Mouse (Mus musculus) MEL (cell line): ENCODE results near the gene Dusp6. TPM values are rescaled to one million over a fixed set of nuclear protein-coding genes. Genes with fewer than 3 reads are reported as not detected.
"Not testable (repeated sequence)": the region's sequence is repeated elsewhere in the genome, so short reads cannot be mapped to it uniquely, and the experiment has no call there.

ENCODE experiments used
- DNase-seq: peaks from one replicate; pipeline ENCODE4 v3.0.0; 2011; ENCODE audit warnings: low read depth, low spot score
- H3K27ac ChIP-seq: 2 replicates; pipeline ENCODE4 v1.5.1; 2012; ENCODE audit warnings: low read depth, mild to moderate bottlenecking, control low read depth, low read length, moderate library complexity; ENCODE audit not compliant: control insufficient read depth
- H3K27me3 ChIP-seq, 2 experiments: fragments of 150-350 bp in 1 of 2; sonication (generic) in 1 of 2; 2 replicates each; pipeline ENCODE4 v1.6.1; 2012; ENCODE audit warnings: low read length in 2 of 2, mild to moderate bottlenecking in 2 of 2, improper control_type of control experiment in 1 of 2, moderate library complexity in 1 of 2; ENCODE audit not compliant: insufficient read depth in 2 of 2, control insufficient read depth in 1 of 2
- H3K36me3 ChIP-seq, 2 experiments: 2 replicates each; pipeline ENCODE4 v1.6.1; 2012 to 2014; ENCODE audit warnings: low read length in 2 of 2, improper control_type of control experiment in 1 of 2, inconsistent platforms in 1 of 2, mild to moderate bottlenecking in 1 of 2; ENCODE audit not compliant: insufficient read depth in 2 of 2, control insufficient read depth in 1 of 2
- H3K4me1 ChIP-seq, 2 experiments: fragments of 150-350 bp in 1 of 2; sonication (generic) in 1 of 2; 2 replicates each; pipeline ENCODE4 v1.6.1; 2012; ENCODE audit warnings: low read length in 2 of 2, improper control_type of control experiment in 1 of 2, mild to moderate bottlenecking in 1 of 2; ENCODE audit not compliant: insufficient read depth in 2 of 2, control insufficient read depth in 1 of 2
- H3K4me3 ChIP-seq, 2 experiments: fragments of 150-350 bp in 1 of 2; sonication (generic) in 1 of 2; 2 replicates each; pipeline ENCODE4 v1.5.1; 2012; ENCODE audit warnings: low read depth in 2 of 2, low read length in 2 of 2, mild to moderate bottlenecking in 2 of 2, moderate library complexity in 2 of 2, control low read depth in 1 of 2, improper control_type of control experiment in 1 of 2; ENCODE audit not compliant: control insufficient read depth in 1 of 2, insufficient read depth in 1 of 2
- H3K79me2 ChIP-seq: 2 replicates; pipeline ENCODE4 v1.6.1; 2012; ENCODE audit warnings: mild to moderate bottlenecking, low read length, moderate library complexity; ENCODE audit not compliant: control insufficient read depth, poor library complexity, insufficient read depth
- H3K9ac ChIP-seq: 2 replicates; pipeline ENCODE4 v1.6.1; 2012; ENCODE audit warnings: low read depth, mild to moderate bottlenecking, control low read depth, low read length, moderate library complexity; ENCODE audit not compliant: control insufficient read depth, poor library complexity, severe bottlenecking
- H3K9me3 ChIP-seq: fragments of 150-350 bp; sonication (generic); replicated peaks from 2 replicates; pipeline ENCODE4 v1.6.1; 2012; ENCODE audit warnings: mild to moderate bottlenecking, low read length, improper control_type of control experiment, moderate library complexity; ENCODE audit not compliant: insufficient read depth
- BHLHE40 ChIP-seq: IDR thresholded peaks from 2 replicates; pipeline ENCODE4 v1.6.1; 2012; ENCODE audit warnings: low read depth, mild to moderate bottlenecking, inconsistent platforms, low read length, improper control_type of control experiment, borderline replicate concordance
- ETS1 ChIP-seq: IDR thresholded peaks from 2 replicates; pipeline ENCODE4 v1.6.1; 2012; ENCODE audit warnings: low read depth, mild to moderate bottlenecking, inconsistent platforms, low read length, improper control_type of control experiment, moderate library complexity
- GABPA ChIP-seq: IDR thresholded peaks from 2 replicates; pipeline ENCODE4 v1.6.1; 2012; ENCODE audit warnings: low read depth, mild to moderate bottlenecking, inconsistent platforms, low read length, improper control_type of control experiment, moderate library complexity
- MEF2A ChIP-seq: IDR thresholded peaks from 2 replicates; pipeline ENCODE4 v1.6.1; 2014; ENCODE audit warnings: low read depth, mild to moderate bottlenecking, inconsistent platforms, low read length, improper control_type of control experiment; ENCODE audit not compliant: poor library complexity, insufficient replicate concordance, severe bottlenecking; ENCODE audit errors: extremely low read depth
- MYB ChIP-seq: IDR thresholded peaks from 2 replicates; pipeline ENCODE4 v1.6.1; 2011; ENCODE audit warnings: mild to moderate bottlenecking, low read depth, low read length, improper control_type of control experiment
- NELFE ChIP-seq: IDR thresholded peaks from 2 replicates; pipeline ENCODE4 v1.6.1; 2011; ENCODE audit warnings: low read depth, low read length, improper control_type of control experiment
- POLR2A ChIP-seq, 2 experiments: IDR thresholded peaks; 2 replicates each; pipeline ENCODE4 v1.6.1; 2011 to 2012; ENCODE audit warnings: low read length in 2 of 2, mild to moderate bottlenecking in 2 of 2, control low read depth in 1 of 2, improper control_type of control experiment in 1 of 2, low read depth in 1 of 2, moderate library complexity in 1 of 2; ENCODE audit not compliant: control insufficient read depth in 1 of 2, insufficient read depth in 1 of 2, poor library complexity in 1 of 2
- POLR2AphosphoS2 ChIP-seq: IDR thresholded peaks from 2 replicates; pipeline ENCODE4 v1.6.1; 2011; ENCODE audit warnings: low read length, improper control_type of control experiment
- POLR2AphosphoS5 ChIP-seq: IDR thresholded peaks from 2 replicates; pipeline ENCODE4 v1.6.1; 2012; ENCODE audit warnings: low read depth, borderline replicate concordance, mild to moderate bottlenecking, inconsistent platforms, low read length, moderate library complexity, mixed read lengths
- TAL1 ChIP-seq: IDR thresholded peaks from 2 replicates; pipeline ENCODE4 v1.6.1; 2012; ENCODE audit warnings: mild to moderate bottlenecking, inconsistent platforms, low read length, moderate library complexity, mixed read lengths
- TCF12 ChIP-seq: IDR thresholded peaks from 2 replicates; pipeline ENCODE4 v1.6.1; 2014; ENCODE audit warnings: low read depth, mild to moderate bottlenecking, inconsistent platforms, low read length, improper control_type of control experiment, moderate library complexity
- UBTF ChIP-seq: IDR thresholded peaks from 2 replicates; pipeline ENCODE4 v1.6.1; 2012; ENCODE audit warnings: low read depth, mild to moderate bottlenecking, inconsistent platforms, low read length, improper control_type of control experiment, moderate library complexity, borderline replicate concordance; ENCODE audit not compliant: insufficient read depth
- USF1 ChIP-seq: IDR thresholded peaks from 2 replicates; pipeline ENCODE4 v1.6.1; 2014; ENCODE audit warnings: low read depth, mild to moderate bottlenecking, inconsistent platforms, low read length, improper control_type of control experiment, moderate library complexity
- ZC3H11A ChIP-seq: IDR thresholded peaks from 2 replicates; pipeline ENCODE4 v1.6.1; 2012; ENCODE audit warnings: low read depth, mild to moderate bottlenecking, inconsistent platforms, low read length, improper control_type of control experiment
- polyA plus RNA-seq, 2 experiments: library from polyadenylated mRNA; stranded (reverse) in 1 of 2; unstranded in 1 of 2; fragments of >175 nt in 1 of 2; fragments of >200 nt in 1 of 2; gene quantifications; 2 replicates each; pipeline versions ENCODE4 v1.2.1 to v1.2.4; 2012; ENCODE audit warnings: low replicate concordance in 2 of 2, low read depth in 1 of 2; ENCODE audit not compliant: insufficient read length in 2 of 2, insufficient read depth in 1 of 2, missing spikeins in 1 of 2
- total RNA-seq: library from RNA; depleted of rRNA; stranded (reverse); fragments of 300-350 nt; gene quantifications from 2 replicates; pipeline ENCODE4 v1.2.3, GENCODE M21; 2012

Dusp6 gene
- total and polyA plus RNA-seq, 3 experiments, result 8.2 to 11.9 TPM; not detected in 1

- Histone ChIP-seq H3K36me3 (no peaks in the 10 kb centered on the region), H3K9ac (no peak overlapping the region), H3K4me3 (no peak overlapping the region), H3K27me3 (no peaks in the 10 kb centered on the region; a peak in 2 of 4 replicates), H3K4me1 (no peaks in the 10 kb centered on the region), H3K79me2 (no peaks in the 10 kb centered on the region), H3K27ac (no peak overlapping the region), H3K9me3 (no peaks in the 10 kb centered on the region)
- DNase-seq, result no peak
- TF ChIP-seq TCF12, result no peak
- no peak for TF ChIP-seq NELFE
- TF ChIP-seq POLR2AphosphoS2, result no peak
- no peak for TF ChIP-seq MEF2A
- no peak for TF ChIP-seq USF1
- no peak for TF ChIP-seq ETS1
- TF ChIP-seq POLR2A (IDR thresholded peaks at IDR 0.05; ENCODE audit: control insufficient read depth in 1 of 2, insufficient read depth in 1 of 2, low read depth in 1 of 2, low read length in 2 of 2, poor library complexity in 1 of 2), result no peak
- TF ChIP-seq UBTF, result no peak
- TF ChIP-seq GABPA, result no peak
- TF ChIP-seq TAL1, result no peak
- TF ChIP-seq BHLHE40, result no peak
- TF ChIP-seq ZC3H11A, result no peak
- TF ChIP-seq POLR2AphosphoS5, result no peak
- no peak for TF ChIP-seq MYB
- TF ChIP-seq, all 39 proteins: peak for 0
These were observed 48.4 kb upstream of the Dusp6 start for GRCm38 (mm10) chr10:99214421-99215299.

GRCm38 (mm10) chr10:99216570-99216969, 46.5 kb upstream of the Dusp6 start:
- H3K36me3 ChIP-seq, H3K79me2 ChIP-seq, H3K4me3 ChIP-seq, DNase-seq, H3K27ac ChIP-seq, H3K4me1 ChIP-seq, H3K9ac ChIP-seq, H3K9me3 ChIP-seq, H3K27me3 ChIP-seq: not testable (repeated sequence)
